Mouse (Mus musculus) gastrocnemius, adult 8-10 months (tissue): Measurements from ENCODE around the gene Inka2. TPM values are rescaled to one million over a fixed set of nuclear protein-coding genes. Genes with fewer than 3 reads are reported as not detected.

Source experiments
- total RNA-seq, 4 experiments: library from RNA; stranded (reverse); gene quantifications; 2 replicates each; pipeline ENCODE4 v1.2.4; 2022

The Inka2 gene
- total RNA-seq, 4 experiments from 2014 or later, result 2.5 to 4.4 (median 3.1) TPM

Other genes with a start within 250 kb of the Inka2 start
- 10 to 100 TPM in 3 of 4 experiments, 1 to 10 TPM in 1; 8.9 to 13.5 (median 11.1) TPM for gene Ddx20, start 17.0 kb upstream of the Inka2 start, total RNA-seq
- gene Rap1a, start 96.7 kb downstream of the Inka2 start, total RNA-seq, result 10 to 100 TPM; 86.6 to 93.8 (median 92.1) TPM
- gene Adora3, start 166.3 kb downstream of the Inka2 start, total RNA-seq, result under 1 TPM in 1 of 4 experiments, not detected in 3; 0.40 TPM
- gene Tmigd3, start 166.3 kb downstream of the Inka2 start, total RNA-seq, result under 1 TPM in 1 of 4 experiments, not detected in 3; 0.31 TPM
- gene I830077J02Rik, start 228.1 kb downstream of the Inka2 start, total RNA-seq, result under 1 TPM in 2 of 4 experiments, not detected in 2; 0.17 to 0.43 TPM